Mouse (Mus musculus) stomach, embryonic 15.5 days (tissue): ENCODE data around the gene Als2cr12. TPM values are rescaled to one million over a fixed set of nuclear protein-coding genes. Genes with fewer than 3 reads are reported as not detected.

ENCODE experiments used
- polyA plus RNA-seq: library from polyadenylated mRNA; unstranded; fragments of >200 nt; fragmentation: Nextera tagmentation; extraction: Ambion mirVana; gene quantifications from 2 replicates; pipeline ENCODE4 v1.2.1, GENCODE M21; 2015

Gene Als2cr12
- polyA plus RNA-seq, 1 experiment from 2014 or later: 0.18 TPM

Other genes starting within 250 kb of the Als2cr12 start
- gene Orc2, start 190.9 kb downstream of the Als2cr12 start, polyA plus RNA-seq: 23.3 and 27.8 TPM in 2 replicates
- 7.0 and 9.0 TPM in 2 replicates for gene Fam126b, start 109.7 kb downstream of the Als2cr12 start, polyA plus RNA-seq
- gene Ndufb3, start 109.6 kb downstream of the Als2cr12 start, polyA plus RNA-seq: 178 and 184 TPM in 2 replicates
- gene Cflar, start 15.5 kb upstream of the Als2cr12 start, polyA plus RNA-seq: 34.8 and 38.2 TPM in 2 replicates
- 41.8 and 45.1 TPM in 2 replicates for gene Casp8, start 99.4 kb upstream of the Als2cr12 start, polyA plus RNA-seq